Mouse (Mus musculus): ENCODE measurements around the gene Pramel3. TPM values are rescaled to one million over a fixed set of nuclear protein-coding genes. Genes with fewer than 3 reads are reported as not detected.
"Not testable (repeated sequence)": the region's sequence is repeated elsewhere in the genome, so short reads cannot be mapped to it uniquely, and the experiment has no call there.

Gene Pramel3
- total RNA-seq (2022) = not detected

DNA sequence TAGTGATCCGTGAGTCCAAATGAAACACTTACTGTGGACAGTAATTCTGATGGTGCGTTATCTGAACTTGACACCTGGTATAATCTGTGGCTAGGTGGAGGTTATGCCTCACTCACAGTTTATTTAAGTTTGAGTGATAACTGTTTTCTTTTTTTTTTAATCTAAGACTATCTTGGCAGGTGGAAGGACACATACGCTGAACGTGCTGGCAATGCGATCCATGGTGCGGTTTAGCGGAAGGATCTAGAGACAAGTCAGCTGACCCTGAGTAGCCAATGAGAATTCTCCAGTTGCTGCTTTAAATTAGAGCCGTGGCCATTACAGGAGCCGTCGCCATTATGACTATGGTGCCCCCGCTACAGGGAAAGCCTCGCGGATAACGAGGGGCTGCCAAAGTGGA is at the start of gene Pramel3:
Gene Pramel3 (plus strand): TSS at position 301 of the 400 bp plus-strand sequence.
- DNase-seq (ENCODE audit: low spot score in 2 of 2) = not testable (repeated sequence)

DNA sequence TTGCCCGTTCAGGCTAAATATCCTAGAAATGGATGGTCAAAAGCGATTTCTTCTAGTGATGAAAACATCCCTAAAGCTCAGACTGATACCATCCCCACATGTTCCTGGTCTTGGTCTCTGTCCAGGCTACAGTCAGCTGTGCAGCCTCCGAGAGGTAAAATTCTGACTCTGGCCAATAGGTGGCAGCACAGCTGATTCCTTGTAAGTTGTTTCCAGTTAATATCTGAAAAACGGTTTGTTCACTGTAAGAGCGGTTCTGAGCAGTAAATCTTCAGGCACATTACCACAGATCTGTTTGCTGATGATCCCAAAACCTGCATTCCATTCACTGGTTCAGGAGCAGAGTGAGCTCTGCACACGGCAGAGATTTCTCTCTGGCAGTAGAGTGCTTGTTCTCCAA is 58.6 kb downstream of the Pramel3 start:
- not testable (repeated sequence) for DNase-seq (ENCODE audit: low spot score in 2 of 2)

DNA sequence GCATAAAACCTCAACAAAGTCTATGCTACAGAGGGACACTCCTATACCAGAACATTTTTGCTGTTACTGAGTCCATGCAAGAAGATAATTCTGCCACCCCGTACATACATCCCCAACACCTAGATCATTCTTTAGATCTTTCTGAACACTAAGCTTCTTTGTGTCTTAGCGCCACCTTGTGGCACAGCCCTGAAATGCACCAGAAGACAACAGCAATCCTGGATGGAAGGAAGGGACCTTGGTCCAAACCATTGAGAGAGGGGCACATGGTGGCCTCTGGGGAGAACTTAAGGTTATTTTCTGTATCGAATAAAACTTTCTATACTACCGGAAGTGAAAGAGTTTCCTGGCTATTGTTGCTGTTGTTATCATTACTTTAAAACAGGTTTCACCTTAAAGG is 59.8 kb downstream of the Pramel3 start:
- DNase-seq (ENCODE audit: low spot score in 2 of 2) = not testable (repeated sequence)

Other genes with a start within 250 kb of the Pramel3 start
- gene Gm15023, start 124.7 kb upstream of the Pramel3 start, total RNA-seq (2022) = not detected
- 100 to 1,000 TPM in 3 of 4 experiments, 10 to 100 TPM in 1; 86.8 to 121 (median 105) TPM for gene Tceal6, start 91.6 kb upstream of the Pramel3 start, total RNA-seq (2022)
- not detected for gene Gm5128, start 71.0 kb downstream of the Pramel3 start, total RNA-seq (2022)
- not detected for gene Gm7903, start 131.5 kb downstream of the Pramel3 start, total RNA-seq (2022)
- gene AV320801, start 192.3 kb downstream of the Pramel3 start, total RNA-seq (2022) = not detected

Data from layer of hippocampus, adult 8-10 months (tissue).